Mouse (Mus musculus): ENCODE measurements around the gene Cep170.
"Not testable (repeated sequence)": the region's sequence is repeated elsewhere in the genome, so short reads cannot be mapped to it uniquely, and the experiment has no call there.

Cep170 gene

DNA sequence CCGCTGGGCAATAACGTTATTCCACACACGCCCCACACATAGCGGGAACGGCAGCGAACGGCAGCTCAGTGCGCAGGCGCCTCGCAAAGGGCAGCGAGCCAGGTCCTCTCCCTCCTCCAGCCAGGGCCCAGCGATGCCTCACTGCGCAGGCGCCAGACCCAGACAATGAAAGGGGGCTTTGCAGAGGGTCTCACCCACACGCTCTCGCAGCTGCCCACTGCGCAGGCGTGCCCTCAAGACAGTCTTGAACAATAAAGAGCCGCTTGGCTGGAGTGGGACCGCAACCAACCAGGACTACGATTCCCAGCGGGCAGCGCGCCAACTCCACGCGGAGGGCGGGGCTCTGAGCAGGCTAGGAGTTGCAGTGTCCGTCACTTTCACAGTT lies at the start of gene Cep170:
Gene Cep170, minus strand, starts transcription at position 32 of the 385 bp plus-strand sequence.
- DNase-seq (ENCODE audit: low spot score in 2 of 2) = peak; percentile 95 to 96

DNA sequence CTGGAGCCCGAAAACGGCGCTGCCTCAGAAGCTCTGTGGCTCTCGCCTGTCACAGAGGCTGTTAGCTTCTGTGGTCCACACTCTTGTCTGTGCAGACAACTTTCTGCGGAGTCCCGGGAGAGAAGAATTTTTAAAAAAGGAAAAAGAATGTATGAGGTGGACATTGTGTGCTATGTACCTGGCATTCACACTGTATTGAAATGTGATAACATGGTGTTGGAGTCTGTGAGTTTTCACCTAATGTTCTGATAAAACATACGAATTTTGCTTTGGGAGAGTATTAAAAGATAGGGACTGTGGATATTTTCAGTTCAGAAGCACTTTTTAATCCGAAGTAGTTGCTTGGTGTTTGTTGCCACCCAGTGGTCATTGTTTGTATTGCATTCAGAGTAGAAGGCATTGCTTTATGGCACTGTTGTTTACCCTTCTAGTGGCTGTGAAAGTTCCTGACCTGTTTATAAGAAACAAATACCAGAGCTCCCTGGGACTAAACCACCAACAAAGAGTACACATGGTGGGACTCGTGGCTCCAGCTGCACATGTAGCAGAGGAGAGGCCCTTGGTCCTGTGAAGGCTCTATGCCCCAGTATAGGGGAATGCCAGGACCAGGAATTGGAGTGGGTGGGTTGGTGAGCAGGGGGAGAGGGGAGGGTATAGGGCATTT lies 48.2 kb upstream of the Cep170 start:
- DNase-seq (ENCODE audit: low spot score in 2 of 2) = peak in 1 of 2 experiments; percentile 63

DNA sequence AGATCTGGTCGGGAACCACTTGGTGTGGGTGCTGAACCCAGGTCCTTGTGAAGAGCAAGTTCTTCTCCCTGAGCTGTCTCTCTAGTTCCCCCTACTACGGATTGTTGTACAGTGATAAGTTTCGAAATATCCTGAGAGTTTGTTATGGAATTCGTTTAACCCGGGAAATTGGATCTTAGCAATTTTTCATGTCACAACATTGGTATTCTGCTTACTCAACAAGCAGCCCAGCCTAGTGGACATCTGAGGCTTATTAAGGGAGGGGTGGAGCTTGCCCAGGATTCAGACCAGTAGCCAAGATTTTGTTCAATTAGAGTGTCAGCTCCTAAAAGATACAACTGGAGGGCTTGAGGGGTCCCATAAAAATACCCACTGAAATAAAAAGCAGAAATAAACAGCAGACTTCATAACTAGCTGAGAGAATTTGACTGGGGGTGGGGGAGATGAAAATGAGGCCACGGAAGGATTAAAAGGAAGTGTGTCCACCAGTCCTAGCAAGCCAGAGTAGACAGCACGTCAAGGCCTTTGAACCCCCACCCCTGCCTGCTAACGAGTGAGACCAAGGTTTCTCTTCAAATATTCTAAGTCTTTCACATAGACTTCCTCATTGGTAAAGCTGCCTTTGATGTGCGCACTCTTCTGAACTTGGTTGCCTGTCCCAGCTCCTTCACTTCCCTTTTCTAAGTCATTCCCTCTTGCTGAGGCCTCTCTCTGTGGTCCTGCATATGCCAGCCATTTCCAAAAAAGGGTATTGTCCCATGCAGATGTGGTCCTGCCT lies 39.1 kb upstream of the Cep170 start:
- DNase-seq (ENCODE audit: low spot score in 2 of 2) = no peak

DNA sequence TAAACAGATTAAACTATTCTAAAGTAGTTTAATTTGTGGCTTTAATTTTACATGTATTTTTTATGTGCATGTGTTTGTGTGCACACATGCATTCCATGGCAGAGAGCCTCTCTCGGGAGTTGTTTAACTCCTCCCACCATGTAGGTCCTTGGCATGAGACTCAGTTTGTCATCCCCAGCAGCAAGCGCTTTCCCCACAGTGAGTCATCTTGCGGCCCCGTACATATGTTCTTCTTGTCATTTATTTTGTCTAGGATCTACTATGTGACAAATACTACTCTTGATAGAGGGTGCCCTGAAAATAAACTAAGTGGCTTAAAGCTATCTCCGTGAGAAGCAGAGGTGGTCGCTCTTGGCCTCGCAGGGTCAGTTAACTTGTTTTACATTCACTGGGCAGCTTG lies 37.5 kb upstream of the Cep170 start:
- DNase-seq (ENCODE audit: low spot score in 2 of 2) = no peak

DNA sequence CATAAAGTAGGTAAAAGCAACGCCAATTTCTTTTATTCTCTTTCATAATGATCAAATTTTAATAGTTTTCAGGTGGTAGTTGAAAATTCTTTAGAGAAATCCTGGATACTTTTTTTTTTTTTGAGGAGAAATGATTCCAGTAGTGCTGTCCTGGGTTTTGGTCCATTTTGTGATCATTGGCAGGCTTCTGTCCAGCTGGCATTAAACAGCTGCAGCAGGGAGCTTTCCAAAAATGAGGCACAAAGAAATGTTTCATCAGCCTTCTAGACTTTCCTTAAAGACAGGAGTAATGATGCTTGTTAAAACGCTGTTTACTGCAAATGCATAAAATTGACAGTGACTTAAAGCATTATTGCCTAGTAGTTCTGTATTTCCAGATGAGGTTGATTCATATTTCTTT lies 35.5 kb upstream of the Cep170 start:
- no peak for DNase-seq (ENCODE audit: low spot score in 2 of 2)

DNA sequence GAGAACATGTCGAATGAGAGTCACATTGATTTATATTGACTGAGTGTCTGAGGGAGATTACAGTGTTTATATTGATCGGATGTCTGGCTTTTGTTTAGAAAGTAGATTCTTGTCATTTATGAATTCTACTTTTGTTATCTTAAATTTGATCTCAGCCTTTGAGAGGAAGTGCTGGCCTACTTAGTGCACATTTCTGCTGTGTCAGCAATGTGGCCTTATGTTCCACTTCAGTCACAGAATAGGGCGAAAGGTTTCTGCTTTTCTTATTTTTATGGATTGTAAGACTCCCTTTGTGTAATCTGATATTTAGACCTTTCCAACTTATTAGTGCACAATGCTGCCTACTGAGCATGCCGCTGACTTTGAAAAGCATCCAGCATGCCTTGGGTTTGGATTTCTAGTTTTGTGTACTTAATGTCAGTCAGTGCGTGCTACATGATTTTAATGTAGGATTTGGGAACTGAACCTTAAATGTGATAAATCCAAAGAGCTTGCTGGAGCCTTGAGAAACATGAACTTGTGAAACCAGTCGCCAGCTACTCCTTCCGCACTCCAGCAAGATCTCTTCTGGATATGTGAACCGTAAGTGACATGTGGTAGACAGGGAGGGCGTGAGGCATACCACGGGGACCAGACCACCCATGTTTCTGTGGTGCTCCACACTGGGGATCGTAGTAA lies 34.9 kb upstream of the Cep170 start:
- DNase-seq (ENCODE audit: low spot score in 2 of 2) = no peak

DNA sequence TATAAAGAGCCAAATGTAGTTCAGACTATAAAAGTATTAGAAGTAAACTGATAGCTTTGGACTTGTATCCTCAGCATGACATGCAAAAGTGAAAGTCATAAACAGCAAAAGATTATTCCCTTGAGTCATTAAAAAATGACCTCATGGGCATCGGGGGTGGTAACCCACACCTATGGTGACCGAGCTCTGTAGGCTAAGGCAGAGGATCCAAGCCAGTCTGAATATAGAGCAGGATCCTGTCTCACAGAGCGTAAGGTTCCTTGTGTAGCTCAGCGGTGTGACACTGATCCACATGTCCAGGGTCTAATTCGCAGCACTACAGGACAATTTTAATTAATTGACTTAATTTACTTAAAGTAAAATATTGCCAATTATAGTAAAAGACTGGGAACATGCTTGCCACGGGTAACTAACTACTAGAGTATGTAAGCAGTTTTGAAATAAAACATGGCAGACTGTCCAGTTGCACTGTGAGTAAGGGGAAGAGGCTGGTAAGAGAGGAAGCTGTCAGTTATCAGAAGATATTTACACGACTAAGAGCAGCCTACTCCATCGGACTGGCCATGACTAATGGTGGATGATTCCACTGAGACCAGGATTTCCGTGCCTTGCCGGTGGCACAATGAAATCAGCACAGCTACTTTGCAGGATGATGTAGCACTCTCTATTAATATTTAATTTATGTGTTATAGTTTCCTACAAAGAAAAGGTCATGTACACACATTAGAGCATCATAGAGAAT lies 33.4 kb upstream of the Cep170 start:
- no peak for DNase-seq (ENCODE audit: low spot score in 2 of 2)

DNA sequence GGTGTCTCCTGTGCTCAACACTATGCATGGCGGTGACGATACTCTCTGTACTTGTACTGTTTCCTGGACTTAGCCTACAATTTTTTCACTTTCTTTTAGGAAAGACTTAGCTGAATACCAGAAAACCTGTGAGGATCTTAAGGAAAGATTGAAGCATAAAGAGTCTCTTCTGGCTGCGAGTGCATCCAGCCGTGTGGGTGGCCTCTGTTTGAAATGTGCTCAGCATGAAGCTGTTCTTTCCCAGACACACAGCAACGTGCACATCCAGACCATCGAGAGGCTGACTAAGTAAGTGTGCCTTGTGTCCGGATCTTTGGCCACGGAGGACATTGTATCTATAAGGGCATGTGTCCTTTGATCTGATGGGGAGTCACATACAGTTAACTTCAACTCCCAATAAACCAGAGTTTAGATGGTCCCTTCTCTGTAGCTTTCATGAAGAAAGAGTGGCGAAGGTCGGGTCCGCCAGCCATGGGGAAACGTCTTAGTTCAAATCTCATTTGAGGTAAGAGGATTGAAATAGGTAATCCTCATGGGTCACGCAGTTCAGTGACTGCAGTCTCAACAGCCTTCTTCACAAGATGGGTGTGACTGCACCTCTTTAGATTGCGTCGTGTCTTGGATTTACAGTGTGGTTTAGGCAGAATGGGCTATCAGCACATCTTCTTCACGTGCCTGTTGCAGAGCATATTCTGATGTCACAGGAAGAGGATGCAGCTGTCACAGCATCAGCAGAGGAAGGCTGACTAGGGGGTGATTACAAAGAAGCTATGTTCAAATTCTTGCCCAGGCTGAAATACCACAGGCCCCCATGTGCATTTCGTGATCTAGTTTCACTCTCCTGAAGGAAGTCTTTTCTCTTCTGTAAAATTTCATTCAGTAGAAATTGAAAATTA lies 31.5 kb upstream of the Cep170 start:
- no peak for DNase-seq (ENCODE audit: low spot score in 2 of 2)

DNA sequence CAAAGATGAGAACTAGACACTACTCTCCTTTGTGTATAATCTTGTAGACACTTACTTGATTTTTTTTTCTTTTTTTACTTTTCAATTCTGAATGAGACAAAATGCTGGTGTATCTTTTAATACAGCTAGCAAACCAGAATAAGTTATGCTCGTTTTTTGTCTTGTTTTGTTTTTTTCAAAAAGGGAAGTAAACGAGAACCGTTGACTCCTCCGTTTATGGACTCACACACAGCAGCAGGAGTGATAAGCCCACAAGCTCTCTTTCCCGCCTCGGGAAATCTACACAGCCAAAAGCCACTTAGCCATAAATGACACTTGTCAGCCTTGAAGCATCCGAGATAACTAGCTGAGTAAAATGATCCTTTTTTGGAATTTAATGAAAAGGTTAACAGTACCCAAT lies 22.7 kb upstream of the Cep170 start:
- not testable (repeated sequence) for DNase-seq (ENCODE audit: low spot score in 2 of 2)

DNA sequence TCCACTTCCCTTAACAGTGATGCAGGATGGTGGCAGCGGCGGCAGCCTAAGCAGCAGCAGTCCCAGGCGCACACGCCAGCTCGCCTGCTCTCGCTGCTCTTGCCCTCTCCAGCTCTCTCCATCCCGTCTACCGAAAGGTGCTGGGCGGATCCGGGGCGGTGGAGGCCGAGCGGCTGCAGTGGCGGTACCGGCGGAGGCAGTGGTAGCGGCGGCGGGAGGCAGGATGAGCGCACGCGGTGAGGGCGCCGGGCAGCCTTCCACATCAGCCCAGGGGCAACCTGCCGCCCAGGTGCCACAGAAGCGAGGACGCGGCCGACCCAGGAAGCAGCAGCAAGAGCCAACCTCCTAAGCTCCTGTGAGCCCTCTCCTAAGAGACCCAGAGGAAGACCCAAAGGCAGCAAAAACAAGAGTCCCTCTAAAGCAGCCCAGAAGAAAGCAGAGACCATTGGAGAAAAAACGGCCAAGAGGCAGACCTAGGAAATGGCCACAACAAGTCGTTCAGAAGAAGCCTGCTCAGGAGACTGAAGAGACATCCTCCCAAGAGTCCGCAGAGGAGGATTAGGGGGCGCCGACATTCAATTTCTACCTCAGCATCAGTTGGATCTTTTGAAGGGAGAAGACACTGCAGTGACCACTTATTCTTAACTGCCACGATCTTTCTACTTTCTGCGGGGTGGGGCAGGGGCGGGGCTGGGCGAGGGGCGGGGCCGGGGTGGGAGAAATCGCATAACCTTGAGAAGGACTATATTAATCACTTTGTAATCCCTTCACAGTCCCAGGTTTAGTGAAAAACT lies 21.8 kb upstream of the Cep170 start:
- DNase-seq (ENCODE audit: low spot score in 2 of 2) = no peak

DNA sequence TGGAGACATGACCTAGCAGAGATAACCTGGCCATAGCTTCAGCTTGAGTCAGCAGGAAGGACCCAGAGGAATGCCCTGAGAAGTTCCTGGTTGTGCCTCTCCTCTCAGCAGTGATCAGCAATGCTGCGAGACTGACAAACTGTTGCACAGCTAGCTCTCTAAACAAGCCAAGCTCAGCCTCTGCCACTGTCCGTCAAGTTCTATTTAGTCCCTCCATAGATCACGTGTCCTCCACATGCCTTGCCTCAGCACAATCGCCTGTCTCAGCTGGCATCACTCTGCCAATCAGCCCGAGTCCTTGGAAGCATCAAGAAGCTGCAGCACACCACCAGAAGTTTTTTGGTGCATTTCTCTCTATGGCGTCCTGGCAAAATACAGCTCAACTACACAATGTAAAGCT lies 21.0 kb upstream of the Cep170 start:
- DNase-seq (ENCODE audit: low spot score in 2 of 2) = no peak

DNA sequence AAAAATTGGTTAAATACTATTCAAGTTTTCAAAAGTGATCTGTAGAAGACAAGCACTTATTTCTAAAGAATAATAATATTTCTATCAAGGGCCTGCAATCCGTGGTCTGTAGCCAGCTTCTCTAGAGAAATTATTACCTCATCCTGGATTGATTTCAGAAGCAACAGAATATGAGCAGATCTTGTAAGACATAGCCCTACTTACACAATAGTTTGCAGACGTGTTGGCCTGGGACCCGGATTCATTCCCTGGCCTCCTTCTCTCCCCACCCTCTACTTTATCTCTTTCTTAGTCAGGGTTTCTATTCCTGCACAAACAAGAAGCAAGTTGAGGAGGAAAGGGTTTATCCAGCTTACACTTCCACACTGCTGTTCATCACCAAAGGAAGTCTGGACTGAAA lies 20.1 kb upstream of the Cep170 start:
- DNase-seq (ENCODE audit: low spot score in 2 of 2) = no peak

DNA sequence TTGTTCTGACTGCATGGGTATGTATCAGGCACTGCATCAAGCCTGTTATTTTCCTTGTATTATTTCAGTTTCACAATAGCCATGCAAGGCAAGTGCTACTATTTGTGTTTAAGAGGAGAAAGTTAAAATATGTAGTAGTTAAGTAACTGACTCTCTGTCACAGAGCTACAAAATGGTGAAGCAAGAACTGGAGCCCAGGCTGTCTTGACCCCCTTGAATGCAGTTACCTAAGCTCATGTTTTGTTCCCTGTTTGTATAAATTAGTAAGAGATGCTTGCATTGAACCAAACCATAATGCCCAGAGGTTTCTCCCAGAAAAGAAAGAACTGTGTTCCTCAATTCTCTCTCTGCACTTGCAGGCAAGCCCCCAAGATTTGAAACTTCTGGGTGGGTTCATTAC lies 19.4 kb upstream of the Cep170 start:
- no peak for DNase-seq (ENCODE audit: low spot score in 2 of 2)

DNA sequence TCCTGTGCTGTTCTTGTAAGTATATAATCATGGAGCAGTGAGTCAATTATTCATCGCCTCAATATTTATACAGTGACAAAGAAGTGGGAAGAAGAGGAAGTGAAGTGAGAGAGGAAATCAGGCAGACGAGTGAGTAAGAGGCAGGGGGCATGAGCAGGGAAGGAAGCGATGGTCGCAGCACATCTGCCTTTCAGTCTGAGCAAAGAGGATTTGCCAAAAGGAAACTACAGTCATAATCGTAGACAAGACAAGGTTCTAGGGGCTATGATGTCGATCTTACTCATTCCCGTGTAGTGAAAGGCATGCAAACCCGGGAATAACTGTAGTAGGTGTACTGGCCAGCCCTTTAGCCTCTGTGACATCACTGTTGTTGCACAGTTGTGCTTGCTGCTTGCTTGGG lies 18.7 kb upstream of the Cep170 start:
- DNase-seq (ENCODE audit: low spot score in 2 of 2) = no peak

DNA sequence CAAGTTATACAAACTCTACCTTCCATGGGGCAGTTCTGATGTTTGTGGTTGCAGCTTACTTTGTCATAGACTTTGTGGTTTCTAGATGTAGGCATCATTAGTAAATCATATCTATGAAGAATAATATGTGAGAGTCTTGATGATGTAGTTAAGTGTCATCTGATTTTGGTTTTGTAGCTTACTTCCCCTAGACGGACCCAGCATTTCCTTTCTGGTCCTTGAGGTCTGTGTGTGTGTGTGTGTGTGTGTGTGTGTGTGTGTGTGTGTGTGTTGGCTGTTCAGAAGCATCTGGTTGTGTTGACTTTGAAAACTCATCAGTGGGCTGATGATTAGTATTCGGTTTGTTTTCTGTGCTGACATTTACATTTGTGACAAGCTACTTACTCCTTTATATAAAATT lies 18.2 kb upstream of the Cep170 start:
- no peak for DNase-seq (ENCODE audit: low spot score in 2 of 2)

DNA sequence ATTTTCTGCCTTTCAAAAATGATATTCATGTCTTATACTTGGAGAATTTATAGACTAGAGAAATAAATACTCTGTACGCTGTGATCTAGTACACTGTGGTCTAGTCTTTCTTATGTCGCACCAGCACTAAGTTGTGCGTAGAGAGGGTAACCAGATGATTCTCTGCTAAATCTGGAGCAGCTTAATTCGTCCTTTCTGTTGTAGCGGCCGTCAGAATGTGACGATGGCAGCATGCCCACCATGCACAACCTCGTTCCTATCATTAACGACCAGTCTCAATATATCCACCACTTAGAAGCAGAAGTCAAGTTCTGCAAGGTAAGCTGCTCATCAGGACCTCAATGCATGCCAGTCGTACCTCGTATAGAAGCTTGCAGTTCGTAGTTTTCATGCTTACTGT lies 14.8 kb upstream of the Cep170 start:
- no peak for DNase-seq (ENCODE audit: low spot score in 2 of 2)

DNA sequence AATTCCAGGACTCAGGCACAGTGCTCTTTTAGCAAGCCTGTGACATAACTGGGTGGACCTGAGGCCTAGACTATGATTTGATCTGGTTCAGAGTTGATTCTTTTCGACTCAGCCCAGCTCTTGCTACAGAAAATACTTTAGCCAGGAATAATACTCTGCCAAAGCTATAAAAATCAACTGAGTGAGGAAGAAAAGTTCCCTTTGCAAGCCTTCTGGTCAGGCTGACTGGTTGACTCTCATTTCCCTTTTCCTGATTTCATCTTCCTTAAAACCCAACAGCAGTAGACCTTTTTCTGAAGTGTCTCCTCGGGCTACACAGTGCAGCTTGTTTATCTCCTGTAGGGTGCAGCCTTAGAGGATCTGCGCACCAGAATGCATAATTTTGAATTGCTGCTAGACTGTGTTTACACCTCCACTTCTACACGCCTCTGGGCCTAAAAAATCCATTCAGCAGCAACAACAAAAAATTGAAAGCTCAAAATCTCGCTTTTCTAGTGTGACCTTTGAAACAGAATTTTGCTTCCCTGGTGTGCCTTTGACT lies 14.1 kb upstream of the Cep170 start:
- no peak for DNase-seq (ENCODE audit: low spot score in 2 of 2)

DNA sequence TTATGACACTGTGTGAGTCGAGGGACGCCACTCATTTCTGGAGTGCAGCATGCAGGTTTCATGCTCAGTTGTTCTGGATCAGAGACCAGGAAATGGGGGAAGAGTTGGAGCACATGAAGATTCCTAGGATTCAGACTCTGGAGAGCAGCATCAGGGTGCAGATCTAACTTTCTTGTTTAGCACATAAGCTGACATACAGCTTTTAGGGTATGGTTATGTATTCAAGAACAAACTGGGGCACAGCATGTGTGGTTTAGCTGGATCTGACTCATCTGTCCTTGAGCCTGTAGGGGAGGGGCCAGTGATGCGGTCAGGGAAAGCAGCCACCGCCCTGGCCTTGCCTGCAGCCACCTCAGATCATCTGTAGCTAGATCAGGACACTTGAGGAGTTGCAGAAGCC lies 13.5 kb upstream of the Cep170 start:
- DNase-seq (ENCODE audit: low spot score in 2 of 2) = no peak

DNA sequence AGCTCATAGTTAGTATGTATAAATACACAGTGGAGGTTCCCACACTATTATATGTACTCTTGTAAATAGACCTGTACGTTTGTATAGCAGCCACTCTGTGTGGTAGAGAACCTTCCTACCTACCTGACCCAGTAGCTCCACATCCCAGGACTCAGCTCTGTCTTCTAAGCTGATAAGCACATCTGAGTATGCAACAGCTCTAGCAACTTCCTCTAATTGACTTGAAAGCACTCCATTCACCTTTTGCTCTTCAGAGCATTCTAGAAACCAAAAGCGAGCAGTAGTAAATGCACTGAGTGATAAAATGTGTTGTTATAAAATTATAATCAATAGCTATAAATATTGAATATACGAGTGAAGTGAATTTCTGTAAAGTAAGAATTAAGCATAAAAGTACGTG lies 13.1 kb upstream of the Cep170 start:
- no peak for DNase-seq (ENCODE audit: low spot score in 2 of 2)

DNA sequence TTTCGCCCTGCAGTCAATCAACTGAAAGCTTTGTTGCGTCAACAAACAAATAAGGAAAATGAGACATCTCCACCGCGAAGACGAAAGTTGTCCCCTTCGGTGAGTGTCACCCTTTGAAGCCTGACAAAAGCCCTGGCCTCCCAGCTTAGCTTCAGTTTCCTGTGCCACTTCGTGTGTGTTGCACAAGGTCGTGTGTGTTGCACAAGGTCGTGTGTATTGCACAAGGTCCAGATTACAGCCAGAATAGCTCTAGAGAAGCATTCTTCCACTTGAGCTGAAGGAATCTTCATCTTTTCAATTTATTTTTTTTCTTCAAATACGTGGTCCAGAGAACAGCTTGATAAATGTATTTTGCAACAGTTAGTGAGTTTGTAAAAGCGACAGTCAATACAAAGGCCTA lies 12.3 kb upstream of the Cep170 start:
- DNase-seq (ENCODE audit: low spot score in 2 of 2) = no peak
